Mouse (Mus musculus) ES-E14 (cell line): ENCODE measurements around the gene Asic2.

Experiments used
- HCFC1 ChIP-seq: IDR thresholded peaks from 2 replicates; pipeline ENCODE4 v1.6.1; 2012; ENCODE audit warnings: low read length, inconsistent platforms, borderline replicate concordance; ENCODE audit not compliant: insufficient read depth
- MAFK ChIP-seq: IDR thresholded peaks from 2 replicates; pipeline ENCODE4 v1.6.1; 2014; ENCODE audit warnings: mild to moderate bottlenecking, low read depth, low read length, inconsistent platforms; ENCODE audit not compliant: insufficient read depth
- ZNF384 ChIP-seq: IDR thresholded peaks from 2 replicates; pipeline ENCODE4 v1.6.1; 2012; ENCODE audit warnings: low read depth, low read length, inconsistent platforms

- TF ChIP-seq HCFC1: no peak
- no peak for TF ChIP-seq ZNF384
- TF ChIP-seq MAFK: no peak
Observed at GRCm38 (mm10) chr11:81426857-81427256, 541.4 kb downstream of the Asic2 start.
